Mouse (Mus musculus) layer of hippocampus, adult 8-10 months (tissue): Measurements from ENCODE around the gene Gm45713. TPM values are rescaled to one million over a fixed set of nuclear protein-coding genes. Genes with fewer than 3 reads are reported as not detected.
A peak's percentile ranks its signal among the peaks of the same experiment; 100 is the strongest.
"Not testable (repeated sequence)": the region's sequence is repeated elsewhere in the genome, so short reads cannot be mapped to it uniquely, and the experiment has no call there.

Source experiments
- DNase-seq, 2 experiments: peaks; one replicate each; pipeline ENCODE4 v3.0.0; 2022; ENCODE audit warnings: low spot score in 2 of 2
- total RNA-seq, 4 experiments: library from RNA; stranded (reverse); gene quantifications; 2 replicates each; pipeline ENCODE4 v1.2.4; 2022

Gm45713 gene
- total RNA-seq, 4 experiments from 2014 or later = not detected

GRCm38 (mm10) chr7:45162996-45163615, 27.1 kb upstream of the Gm45713 start:
- no peak for DNase-seq

- DNase-seq = no peak
Observed at GRCm38 (mm10) chr7:45162551-45162950, 26.5 kb upstream of the Gm45713 start.

DNA sequence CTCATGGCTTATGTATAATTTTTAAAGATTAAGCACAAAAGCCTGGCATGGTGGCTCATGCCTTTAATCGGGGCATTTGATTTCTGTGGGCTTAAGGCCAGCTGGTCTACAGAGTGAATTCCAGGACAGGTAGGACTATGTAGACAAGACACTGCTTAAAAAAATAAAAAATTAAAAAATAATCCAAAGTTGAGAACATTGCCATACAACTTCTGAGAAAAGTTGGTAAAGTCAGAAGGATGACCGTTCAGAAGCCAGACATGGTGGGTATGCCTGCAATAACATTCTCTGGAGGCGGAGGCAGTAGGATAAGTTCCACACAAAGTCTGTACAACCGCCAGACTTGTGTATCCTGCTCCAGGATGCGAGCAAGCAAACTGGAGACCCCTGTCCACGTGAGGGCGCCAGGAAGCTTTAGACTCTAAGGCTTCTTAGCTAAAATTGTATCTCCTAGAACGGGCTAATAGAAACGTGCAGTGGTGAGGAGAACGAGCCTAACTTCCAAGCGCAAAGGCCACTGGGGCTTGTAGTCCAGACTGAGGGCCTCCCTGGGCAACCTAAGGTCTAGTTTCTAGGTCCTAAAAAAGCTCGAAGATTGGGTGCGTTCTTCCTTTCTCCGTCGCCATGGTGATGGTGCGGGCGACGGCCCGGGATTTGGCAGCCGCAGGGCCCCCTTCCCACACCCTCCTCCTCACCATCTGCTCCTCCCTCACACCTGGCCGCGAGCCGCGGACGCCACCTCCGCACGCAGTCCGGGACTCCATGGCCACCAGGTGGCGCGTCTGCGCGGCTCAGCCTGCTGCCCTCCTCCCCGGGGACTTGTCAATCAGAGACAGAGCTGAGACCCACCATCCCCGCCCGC, 25.8 kb upstream of the Gm45713 start:
- peak; percentile 91 to 94 for DNase-seq

GRCm38 (mm10) chr7:45160866-45161265, 24.8 kb upstream of the Gm45713 start:
- DNase-seq = no peak

DNA sequence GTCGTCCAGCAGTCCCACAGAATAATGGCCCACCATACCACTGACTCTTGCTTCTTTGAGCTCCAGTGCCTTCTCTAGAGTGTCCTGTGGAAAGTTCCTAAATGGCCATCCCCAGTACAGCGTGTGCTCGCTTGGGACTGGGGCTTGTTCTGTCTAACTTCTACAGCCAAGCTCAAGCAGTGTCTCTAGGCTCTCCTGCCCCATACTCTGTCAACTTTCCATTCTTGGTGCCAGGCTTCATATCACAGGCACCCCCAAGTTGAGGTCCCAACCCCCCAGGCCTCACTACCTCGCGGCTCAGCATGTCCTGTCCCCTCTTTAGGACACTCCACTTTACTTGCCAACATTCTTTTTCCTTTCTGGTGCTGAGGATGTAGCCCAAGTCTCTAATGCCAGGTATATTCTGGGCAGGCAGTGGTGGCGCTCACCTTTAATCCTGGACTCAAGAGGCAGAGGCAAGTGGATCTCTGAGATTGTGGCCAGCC, 24.3 kb upstream of the Gm45713 start:
- no peak for DNase-seq

- no peak for DNase-seq
Observed at GRCm38 (mm10) chr7:45158991-45159390, 23.0 kb upstream of the Gm45713 start.

- no peak for DNase-seq
Observed at GRCm38 (mm10) chr7:45157459-45157858, 21.4 kb upstream of the Gm45713 start.

DNA sequence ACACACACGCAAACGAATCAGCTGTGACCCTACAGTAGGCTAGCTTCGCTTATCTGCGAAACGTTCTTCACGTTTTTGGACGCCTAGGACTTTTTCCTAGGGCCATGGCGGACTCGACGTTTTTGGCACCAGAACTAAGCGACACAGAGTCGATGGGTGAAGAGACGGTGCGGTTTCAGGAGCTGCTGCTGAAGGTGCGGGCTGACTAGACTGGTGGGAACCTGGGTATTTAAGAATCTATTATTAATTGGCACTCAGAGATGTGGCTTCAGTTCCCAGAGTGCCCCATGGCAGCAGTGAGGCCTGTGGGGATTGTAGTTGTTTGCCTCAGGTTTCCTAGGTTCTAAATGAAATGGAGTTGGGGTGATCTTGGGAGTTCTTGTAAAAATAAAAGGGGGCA, 20.2 kb upstream of the Gm45713 start:
- DNase-seq = no peak

- DNase-seq = no peak
Observed at GRCm38 (mm10) chr7:45155590-45155989, 19.6 kb upstream of the Gm45713 start.

GRCm38 (mm10) chr7:45154993-45155514, 19.0 kb upstream of the Gm45713 start:
- DNase-seq = no peak

GRCm38 (mm10) chr7:45154096-45154992, 18.3 kb upstream of the Gm45713 start, which contains the start of the genes Pih1d1 and Aldh16a1:
Gene Pih1d1 (plus strand): TSS chr7:45154303.
Gene Aldh16a1 (minus strand): TSS chr7:45154584.
- peak; percentile 93 to 98 for DNase-seq

- DNase-seq = no peak
Observed at GRCm38 (mm10) chr7:45153586-45153985, 17.6 kb upstream of the Gm45713 start.

GRCm38 (mm10) chr7:45153052-45153451, 17.0 kb upstream of the Gm45713 start:
- not testable (repeated sequence) for DNase-seq

DNA sequence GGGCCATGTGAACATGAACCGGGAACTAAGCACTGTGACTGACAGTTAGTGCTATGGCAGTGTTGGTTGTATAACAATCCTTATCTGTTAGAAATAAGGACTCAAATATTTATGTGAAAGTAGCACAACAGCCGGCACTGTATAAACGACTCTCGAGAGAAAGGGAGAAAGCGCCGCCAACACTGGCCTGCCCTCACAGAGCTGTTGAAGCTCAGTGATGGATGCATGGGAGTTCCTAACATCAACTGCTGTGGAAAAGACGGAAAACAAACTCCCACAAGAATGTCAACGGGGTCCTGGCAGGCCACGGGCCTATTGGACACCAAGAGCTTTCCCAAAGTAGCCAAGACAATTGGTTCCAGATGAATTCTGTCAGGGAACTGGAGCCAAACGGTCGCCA, 15.3 kb upstream of the Gm45713 start:
- no peak for DNase-seq

DNA sequence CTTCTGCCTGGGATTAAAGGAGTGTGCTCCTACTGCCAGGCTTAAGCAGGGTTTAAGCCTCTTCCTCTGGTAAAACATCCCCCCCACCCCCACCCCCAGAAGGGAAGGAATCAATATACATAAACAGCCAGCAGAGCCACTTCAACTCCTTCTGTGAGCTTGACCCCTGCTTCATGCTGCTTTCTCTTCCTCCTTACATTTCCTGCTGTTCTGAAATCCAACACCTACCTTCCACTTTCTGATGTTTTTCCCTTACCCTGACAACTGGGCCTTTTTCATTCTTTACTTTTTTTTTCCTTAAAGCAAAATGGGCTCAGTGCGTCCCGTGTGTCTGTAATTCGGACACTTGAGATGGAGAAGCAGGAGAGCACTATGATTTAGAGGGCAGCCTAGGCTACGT, 14.3 kb upstream of the Gm45713 start:
- no peak for DNase-seq

DNA sequence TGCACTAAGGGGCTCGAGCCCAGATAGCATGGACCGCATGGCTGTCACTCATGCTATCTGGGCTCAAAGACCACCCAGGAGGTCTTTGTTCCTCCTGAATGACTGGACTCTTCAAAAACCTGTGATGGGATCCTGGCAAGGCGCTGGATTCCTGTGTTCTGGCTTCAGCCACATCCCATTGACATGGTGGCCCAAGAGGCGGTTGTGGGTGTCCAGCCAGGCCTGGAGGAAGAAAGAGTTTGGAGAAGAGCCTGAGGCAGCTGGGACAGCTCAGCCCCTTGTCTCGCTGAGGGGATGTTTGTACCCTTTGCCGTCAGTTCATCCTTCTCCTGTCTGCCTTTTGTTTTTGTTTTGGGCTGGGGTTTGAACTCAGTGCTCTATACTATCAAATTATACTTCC, 13.5 kb upstream of the Gm45713 start:
- no peak for DNase-seq

DNA sequence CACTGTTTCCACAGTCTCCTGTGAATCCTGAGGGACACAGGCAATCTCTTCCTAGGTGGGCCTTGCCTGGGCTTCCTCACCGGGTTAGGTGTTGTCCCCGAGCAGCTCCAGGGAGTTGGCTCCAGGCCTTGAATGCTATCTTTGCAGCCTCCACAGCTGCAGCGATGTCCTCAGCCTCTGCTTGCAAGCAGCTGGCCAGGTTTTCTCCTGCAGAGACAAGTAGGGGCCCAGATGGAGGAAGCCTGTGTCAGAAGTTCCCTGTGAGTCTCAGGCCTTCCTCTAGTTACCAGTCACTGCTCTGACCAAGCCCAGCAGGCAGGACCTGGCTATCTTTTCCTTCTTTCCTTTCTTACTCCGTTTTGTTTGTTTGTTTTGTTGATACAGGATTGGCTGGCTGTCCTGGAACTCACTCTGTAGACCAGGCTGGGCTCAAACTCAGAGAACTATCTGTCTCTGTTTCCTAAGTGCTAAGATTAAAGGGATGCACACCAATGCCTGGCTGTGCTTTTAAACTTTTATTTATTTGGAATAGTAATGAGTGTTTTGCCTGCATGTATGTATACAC, 12.6 kb upstream of the Gm45713 start:
- no peak for DNase-seq

DNA sequence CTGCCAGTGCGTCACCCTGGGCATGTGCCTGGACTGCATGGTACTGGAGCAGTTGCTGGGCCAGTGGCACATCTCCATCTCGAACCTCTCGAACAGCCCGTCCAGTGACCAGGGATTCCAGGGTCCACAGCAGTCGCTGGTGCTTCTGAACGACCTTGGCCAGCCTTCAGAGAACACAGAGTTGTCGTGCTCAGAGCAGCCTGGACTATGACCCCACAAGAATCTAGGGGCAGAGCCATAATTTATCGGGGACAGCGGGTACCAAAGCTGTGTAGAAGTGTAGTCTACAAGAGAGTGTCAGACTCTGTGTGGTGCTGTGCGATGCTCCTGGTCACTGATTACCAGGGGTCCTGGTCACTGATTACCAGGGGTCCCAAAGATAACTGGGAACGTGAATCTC, 11.9 kb upstream of the Gm45713 start:
- DNase-seq = no peak

DNA sequence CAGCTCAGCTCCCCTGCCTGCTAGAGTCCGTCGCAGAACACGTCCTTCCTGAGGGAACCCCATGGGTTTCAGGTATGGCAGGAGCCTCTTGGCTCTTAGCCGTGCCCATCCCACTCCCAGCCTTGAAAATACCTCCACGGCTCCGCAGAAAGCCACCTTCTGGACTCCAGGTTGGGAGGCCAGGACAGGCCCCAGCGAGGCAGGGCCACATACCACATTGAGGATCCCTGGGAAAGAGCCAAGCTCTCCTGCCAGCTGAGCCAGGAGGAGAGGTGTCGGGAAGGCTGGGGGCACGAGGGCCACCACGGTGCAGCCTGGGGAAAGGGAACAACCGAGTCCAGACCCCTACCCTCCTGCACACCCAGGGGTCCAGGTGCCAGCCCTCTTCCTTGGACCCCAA, 11.2 kb upstream of the Gm45713 start:
- no peak for DNase-seq

GRCm38 (mm10) chr7:45145460-45145859, 9.4 kb upstream of the Gm45713 start:
- DNase-seq = no peak
